Mouse (Mus musculus) liver, postnatal 0 days (tissue): Measurements from ENCODE around the gene Insr. TPM values are rescaled to one million over a fixed set of nuclear protein-coding genes. Genes with fewer than 3 reads are reported as not detected.
A peak's percentile ranks its signal among the peaks of the same experiment; 100 is the strongest.

Source experiments
- ATAC-seq: fragments of 200-750 bp; cut with Nextera tagmentation; 2 replicates; pipeline ENCODE4 v1.8.0; 2017; ENCODE audit warnings: mild to moderate bottlenecking, moderate library complexity
- DNase-seq: peaks from one replicate; pipeline ENCODE4 v3.0.0-alpha.2; 2016
- H3K27ac ChIP-seq: fragments of 300-500 bp; sonication (generic); 2 replicates; pipeline ENCODE4 v1.5.1; 2014; ENCODE audit warnings: antibody characterized with exemption, moderate library complexity, mild to moderate bottlenecking, low read depth
- H3K27me3 ChIP-seq: fragments of 300-500 bp; sonication (generic); 2 replicates; pipeline ENCODE4 v1.6.1; 2014; ENCODE audit warnings: low read length, control low read depth, mixed read lengths; ENCODE audit not compliant: insufficient read depth
- H3K36me3 ChIP-seq: fragments of 300-500 bp; sonication (generic); replicated peaks from 2 replicates; pipeline ENCODE4 v1.6.1; 2014; ENCODE audit warnings: mild to moderate bottlenecking, control low read depth, low read length, moderate library complexity, mixed read lengths; ENCODE audit not compliant: insufficient read depth
- H3K4me1 ChIP-seq: fragments of 300-500 bp; sonication (generic); 2 replicates; pipeline ENCODE4 v1.6.1; 2014; ENCODE audit warnings: antibody characterized with exemption, mild to moderate bottlenecking, control low read depth; ENCODE audit not compliant: insufficient read depth
- H3K4me2 ChIP-seq: fragments of 300-500 bp; sonication (generic); 2 replicates; pipeline ENCODE4 v1.6.1; 2014; ENCODE audit warnings: low read depth, mild to moderate bottlenecking, low read length, moderate library complexity, mixed read lengths
- H3K4me3 ChIP-seq: fragments of 300-500 bp; sonication (generic); 2 replicates; pipeline ENCODE4 v1.5.1; 2014; ENCODE audit warnings: low read depth, low read length
- H3K9ac ChIP-seq: fragments of 300-500 bp; sonication (generic); replicated peaks from 2 replicates; pipeline ENCODE4 v1.6.1; 2014; ENCODE audit warnings: mild to moderate bottlenecking, moderate library complexity
- H3K9me3 ChIP-seq: fragments of 300-500 bp; sonication (generic); 2 replicates; pipeline ENCODE4 v1.6.1; 2016; ENCODE audit warnings: mild to moderate bottlenecking, control low read depth, low read length, mixed read lengths
- CTCF ChIP-seq: sonication (generic); IDR thresholded peaks from 2 replicates; pipeline ENCODE4 v1.5.1; 2016; ENCODE audit warnings: antibody characterized with exemption, low read depth
- EP300 ChIP-seq: IDR thresholded peaks from 2 replicates; pipeline ENCODE4 v1.6.1; 2016; ENCODE audit warnings: antibody characterized with exemption, low read depth, mild to moderate bottlenecking
- WGBS: fragments of 180-500 bp; shearing (Covaris S2); extraction: QIAGEN DNeasy Blood & Tissue Kit; methylation state at CpG from one replicate; pipeline ENCODE4 v1.1.7; 2014; ENCODE audit not compliant: insufficient replicate concordance; 5-methylcytosine and 5-hydroxymethylcytosine counted together
- polyA plus RNA-seq: library from polyadenylated mRNA; unstranded; fragments of >200 nt; fragmentation: Nextera tagmentation; extraction: Ambion mirVana; gene quantifications from 2 replicates; pipeline ENCODE4 v1.2.1, GENCODE M21; 2015

Insr gene
- polyA plus RNA-seq, 1 experiment from 2014 or later, result 28.9 TPM

DNA sequence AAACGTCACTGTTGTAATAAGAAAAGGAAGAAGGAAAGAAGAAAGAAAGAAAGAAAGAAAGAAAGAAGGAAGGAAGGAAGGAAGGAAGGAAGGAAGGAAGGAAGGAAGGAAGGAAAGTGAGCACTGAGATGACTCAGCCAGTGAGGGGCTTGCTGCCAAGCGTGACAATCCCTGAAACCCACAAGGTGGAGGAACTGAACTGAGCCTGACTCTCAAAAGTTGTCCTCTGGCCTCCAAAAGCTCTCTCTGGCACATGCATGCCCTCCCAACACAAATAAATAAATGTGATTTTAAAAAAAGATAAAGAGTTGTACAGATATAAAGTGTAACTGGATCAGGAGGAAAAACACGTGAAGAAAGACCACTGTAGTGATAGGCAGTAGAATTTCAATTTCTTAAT, 60.2 kb downstream of the Insr start:
- TF ChIP-seq CTCF (no peak), EP300 (no peak)
- 59% methylated on average over 3 of the region's 3 CpGs for WGBS
- H3K4me3 ChIP-seq, result no peak overlapping the region
- H3K4me2 ChIP-seq, result no peak overlapping the region
- H3K36me3 ChIP-seq, result no peaks in the 10 kb centered on the region
- peaks cover 59% of the 10 kb centered on the region for H3K4me1 ChIP-seq
- no peaks in the 10 kb centered on the region for H3K9me3 ChIP-seq
- DNase-seq, result no peak
- peak overlapping the region; percentile 56 for H3K27ac ChIP-seq
- ATAC-seq, result no peak
- H3K27me3 ChIP-seq, result no peaks in the 10 kb centered on the region
- H3K9ac ChIP-seq, result no peak overlapping the region

DNA sequence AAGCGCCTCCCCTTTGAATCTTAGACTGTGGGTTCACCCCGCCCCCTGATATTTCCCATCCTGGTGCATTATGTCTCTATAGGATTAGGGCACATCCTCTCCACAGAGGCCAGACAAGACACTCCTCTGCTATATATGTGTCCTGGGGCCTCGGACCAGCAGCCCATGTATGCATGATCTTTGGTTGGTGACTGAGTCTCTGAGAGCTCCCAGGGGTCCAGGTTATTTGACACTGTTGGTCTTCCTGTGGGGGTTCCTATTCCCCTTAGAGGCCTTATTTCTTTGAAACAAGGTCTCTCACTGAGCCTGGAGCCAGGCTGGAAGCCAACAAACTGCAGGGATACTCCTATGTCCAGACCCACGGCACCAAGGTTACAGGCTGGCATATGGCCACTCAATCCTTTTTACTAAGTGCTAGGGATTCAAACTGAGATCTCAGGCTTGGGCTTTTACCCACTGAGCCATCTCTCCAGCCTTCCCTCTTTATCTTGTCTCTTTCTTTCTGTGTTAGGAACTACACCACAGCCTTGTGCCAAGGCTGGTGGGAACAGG, 62.8 kb downstream of the Insr start:
- no peaks in the 10 kb centered on the region for H3K27me3 ChIP-seq
- H3K4me1 ChIP-seq, result peaks cover 45% of the 10 kb centered on the region
- no peak overlapping the region for H3K27ac ChIP-seq
- DNase-seq (no peak), ATAC-seq (no peak)
- H3K9ac ChIP-seq, result no peak overlapping the region
- WGBS, result 59% methylated on average over 4 of the region's 4 CpGs
- H3K4me2 ChIP-seq, result no peak overlapping the region
- H3K4me3 ChIP-seq, result no peak overlapping the region
- TF ChIP-seq CTCF (no peak), EP300 (no peak)
- no peaks in the 10 kb centered on the region; the same call in none of the 2 replicates for H3K36me3 ChIP-seq
- no peaks in the 10 kb centered on the region for H3K9me3 ChIP-seq

DNA sequence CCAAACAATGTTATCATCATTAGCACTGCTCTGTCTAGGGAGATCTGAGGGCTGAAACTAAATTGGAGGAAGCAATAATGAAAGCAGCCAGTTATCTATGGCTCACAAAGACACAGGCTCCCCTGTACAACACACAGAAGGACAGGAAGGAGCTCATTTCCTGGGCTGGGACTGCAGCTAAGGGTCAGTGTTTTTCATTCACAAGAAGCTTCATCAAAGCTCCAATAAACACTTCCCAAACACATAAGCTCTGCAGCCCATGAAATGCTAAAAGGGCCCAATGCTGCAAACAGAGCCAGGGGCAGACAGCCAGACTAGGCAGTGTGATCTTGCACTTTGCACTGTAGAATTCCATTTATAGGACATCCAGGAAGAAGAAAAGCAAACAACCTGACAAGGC, 63.9 kb downstream of the Insr start:
- H3K27ac ChIP-seq, result peak overlapping the region; percentile 41
- peak; percentile 28 for DNase-seq
- H3K9ac ChIP-seq, result no peak overlapping the region
- peaks cover 8% of the 10 kb centered on the region for H3K36me3 ChIP-seq
- no peaks in the 10 kb centered on the region for H3K9me3 ChIP-seq
- 0 out of 2 replicates have a peak overlapping the region, but pooled peaks have one; percentile 10 for H3K4me2 ChIP-seq
- no peaks in the 10 kb centered on the region for H3K27me3 ChIP-seq
- H3K4me1 ChIP-seq, result peaks cover 47% of the 10 kb centered on the region
- TF ChIP-seq EP300 (no peak; the same call in none of the 2 replicates), CTCF (no peak)
- H3K4me3 ChIP-seq, result no peak overlapping the region
- peak; percentile 66 for ATAC-seq

DNA sequence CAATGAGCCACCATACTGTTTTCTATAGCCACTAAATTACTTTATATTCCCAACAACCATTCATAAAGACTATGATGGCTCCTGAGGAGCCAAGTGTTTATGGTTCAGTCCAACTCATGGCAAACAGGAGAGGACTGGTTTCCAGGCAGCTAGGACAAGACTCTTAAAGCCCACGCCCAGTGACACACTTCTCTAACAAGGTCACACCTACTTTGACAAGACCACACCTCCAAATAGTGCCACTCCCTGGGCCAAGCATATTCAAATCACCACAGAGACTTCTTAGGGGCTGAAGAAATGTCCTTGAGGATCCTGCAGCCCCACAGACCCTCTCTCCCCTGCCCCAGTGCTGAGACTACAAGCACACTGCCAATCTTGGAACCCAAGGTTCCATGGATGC, 64.8 kb downstream of the Insr start:
- ATAC-seq, result no peak
- TF ChIP-seq CTCF (no peak), EP300 (no peak)

DNA sequence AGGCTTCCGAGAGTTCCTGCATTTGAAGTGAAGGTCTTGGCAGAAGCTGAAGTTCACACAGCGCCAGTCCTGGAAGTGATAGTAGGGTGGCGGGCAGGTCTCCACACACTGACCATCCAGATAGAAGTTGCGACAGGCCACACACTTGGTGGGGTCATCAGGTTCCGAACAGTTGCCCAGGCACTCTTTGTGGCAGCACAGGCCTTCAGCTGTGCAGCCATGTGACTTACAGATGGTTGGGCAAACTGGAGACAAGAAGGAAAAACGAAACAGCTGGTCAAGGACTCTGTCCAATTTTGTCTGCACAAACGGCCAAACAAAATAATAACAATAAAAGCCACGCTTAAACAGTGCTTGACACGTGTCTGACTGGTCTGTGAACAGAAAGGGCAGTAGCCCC, 68.0 kb downstream of the Insr start:
- TF ChIP-seq CTCF (no peak), EP300 (no peak)
- 73% methylated on average over 9 of the region's 9 CpGs for WGBS
- ATAC-seq, result no peak
- H3K27ac ChIP-seq, result no peak overlapping the region
- H3K4me1 ChIP-seq, result peaks cover 25% of the 10 kb centered on the region
- H3K9me3 ChIP-seq, result no peaks in the 10 kb centered on the region
- peaks cover 25% of the 10 kb centered on the region for H3K36me3 ChIP-seq
- DNase-seq, result no peak
- H3K4me3 ChIP-seq, result no peak overlapping the region
- H3K9ac ChIP-seq, result no peak overlapping the region
- no peak overlapping the region for H3K4me2 ChIP-seq
- H3K27me3 ChIP-seq, result no peaks in the 10 kb centered on the region

More for the DNA sequence above, 64.8 kb downstream of the Insr start:
- H3K9me3 ChIP-seq, result no peaks in the 10 kb centered on the region
- H3K27me3 ChIP-seq, result no peaks in the 10 kb centered on the region
- H3K27ac ChIP-seq, result peak overlapping the region; percentile 41; the same call in 1 of the 2 replicates
- 73% methylated on average over 1 of the region's 1 CpGs for WGBS
- H3K36me3 ChIP-seq, result peaks cover 16% of the 10 kb centered on the region
- H3K4me3 ChIP-seq, result no peak overlapping the region
- H3K9ac ChIP-seq, result no peak overlapping the region
- H3K4me1 ChIP-seq, result peaks cover 39% of the 10 kb centered on the region
- no peak for DNase-seq
- no peak overlapping the region for H3K4me2 ChIP-seq

DNA sequence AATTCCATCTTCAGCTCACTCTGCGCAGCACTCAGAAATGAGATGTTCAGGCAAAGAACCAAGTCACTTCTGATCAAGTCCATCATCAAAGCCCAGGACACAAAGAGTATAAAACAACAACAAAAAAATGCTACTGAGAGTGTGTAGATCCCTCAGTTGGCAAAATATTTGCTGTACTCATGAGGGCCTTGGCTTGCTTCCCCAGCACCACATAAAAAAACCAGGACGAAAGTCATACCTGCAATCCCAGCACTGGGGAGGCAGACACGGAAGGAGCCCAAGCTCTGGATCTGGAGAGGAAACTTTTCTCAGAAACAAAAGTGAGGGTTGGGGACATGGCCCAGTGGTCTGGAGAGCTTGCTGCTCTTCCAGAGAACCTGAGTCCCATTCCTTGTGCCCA, 69.5 kb downstream of the Insr start:
- Histone ChIP-seq H3K9me3 (no peaks in the 10 kb centered on the region), H3K27me3 (no peaks in the 10 kb centered on the region), H3K4me3 (no peak overlapping the region), H3K36me3 (peaks cover 28% of the 10 kb centered on the region), H3K4me2 (no peak overlapping the region), H3K4me1 (peaks cover 15% of the 10 kb centered on the region), H3K27ac (0 out of 2 replicates have a peak overlapping the region, but pooled peaks have one; percentile 39), H3K9ac (no peak overlapping the region)
- no peak for ATAC-seq
- no peak for DNase-seq
- 87% methylated on average over 3 of the region's 3 CpGs for WGBS
- TF ChIP-seq CTCF (no peak), EP300 (no peak)

DNA sequence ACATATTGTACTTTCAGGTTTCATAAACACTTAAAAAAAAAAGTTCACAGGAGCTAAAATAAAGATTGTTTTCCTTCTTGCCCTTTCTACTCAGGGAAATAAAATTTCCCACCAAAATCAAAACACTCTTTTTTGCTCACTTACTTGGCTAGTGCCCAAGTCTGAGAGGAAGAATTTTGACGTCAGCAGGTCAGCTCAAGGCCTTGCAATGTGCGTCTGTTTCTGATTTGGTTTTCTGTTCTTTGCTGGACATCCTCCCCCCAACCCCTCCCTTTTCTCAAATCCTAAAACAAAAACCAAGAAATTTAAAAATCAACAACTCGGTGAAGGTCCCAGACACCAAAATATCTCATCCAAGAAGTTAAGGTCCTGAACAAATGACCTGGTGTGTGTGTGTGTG, 70.1 kb downstream of the Insr start:
- Histone ChIP-seq H3K9ac (no peak overlapping the region), H3K4me3 (no peak overlapping the region), H3K36me3 (peaks cover 35% of the 10 kb centered on the region), H3K4me1 (peaks cover 11% of the 10 kb centered on the region), H3K27me3 (no peaks in the 10 kb centered on the region), H3K27ac (0 out of 2 replicates have a peak overlapping the region, but pooled peaks have one; percentile 39), H3K9me3 (no peaks in the 10 kb centered on the region), H3K4me2 (no peak overlapping the region)
- WGBS, result 53% methylated on average over 3 of the region's 3 CpGs
- ATAC-seq, result no peak
- TF ChIP-seq CTCF, result no peak
- no peak; the same call in 1 of the 2 replicates for TF ChIP-seq EP300
- DNase-seq, result no peak
